ENCODE assay signal across 29 mouse cellular contexts in the genomic region with DNA sequence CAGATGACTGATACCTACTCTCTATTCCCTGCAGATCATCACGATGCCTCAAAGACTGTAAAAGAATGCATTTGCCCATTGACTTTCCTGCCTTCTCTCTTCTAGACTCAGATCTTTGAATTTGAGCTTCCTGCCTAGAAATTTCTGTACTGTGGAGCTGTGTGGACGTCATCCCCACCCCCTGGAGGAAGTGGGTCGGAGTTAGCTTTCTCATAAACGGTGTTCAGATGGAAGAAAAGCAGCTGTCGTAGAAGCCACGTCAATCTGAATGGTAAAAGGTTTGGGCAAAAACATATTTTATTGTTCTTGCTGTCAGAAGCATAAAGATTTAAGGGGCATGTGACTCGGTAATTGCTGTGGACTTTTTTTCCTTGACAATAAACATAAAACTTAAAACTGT.
DNase-seq lines count a peak whose midpoint lies in the region; ATAC-seq and TF ChIP-seq lines count a peak whose summit lies in the region.
"Had no signal": no experiment of that assay in that cellular context is flagged by ENCODE, and none has a peak within 500 bp of the region (broad histone marks: within the 10 kb centered on the region; RNA-seq: fewer than 3 reads in every experiment).

No protein-coding gene starts in this region.

- TF ChIP-seq CTCF in thymus, adult 2 months (IDR thresholded peaks at IDR 0.05; ENCODE audit: borderline replicate concordance, control insufficient read depth, extremely low read depth, insufficient read depth, low read length, poor library complexity): no peak

- H3K36me3 ChIP-seq in thymus, adult 2 months (ENCODE audit: control insufficient read depth, insufficient read depth, low read length): no peaks in the 10 kb centered on the region
- H3K36me3 ChIP-seq: heart, embryonic 10.5 days; heart, embryonic 15.5 days; intestine, embryonic 15.5 days; liver, embryonic 13.5 days; lung, embryonic 15.5 days; midbrain, embryonic 10.5 days; neural tube, embryonic 12.5 days had no signal

- ATAC-seq in erythroblast, adult 5-6 weeks (replicated peaks; ENCODE audit: low FRiP score, poor library complexity, severe bottlenecking): no peak
- ATAC-seq: forebrain, embryonic 13.5 days; hindbrain, embryonic 16.5 days; intestine, embryonic 15.5 days; midbrain, embryonic 16.5 days had no signal

- WGBS in thymus, adult 2 months: 4% methylated on average over 7 of the region's 7 CpGs

- 0 out of 2 replicates have a peak overlapping the region, but pooled peaks have one; percentile 20 for H3K27ac ChIP-seq in thymus, adult 2 months (ENCODE audit: control insufficient read depth, insufficient read depth, low read length)
- H3K27ac ChIP-seq: forebrain, embryonic 13.5 days; heart, embryonic 10.5 days; heart, embryonic 15.5 days; intestine, embryonic 15.5 days; layer of hippocampus, adult 2 months; liver, embryonic 13.5 days; lung, embryonic 15.5 days; midbrain, embryonic 10.5 days; neural tube, embryonic 12.5 days; stomach, postnatal 0 days had no signal

- DNase-seq in kidney, postnatal 4 days: peak; percentile 36 to 62
- DNase-seq in kidney, adult 8-10 months: no peak
- peak; percentile 55 to 70 for DNase-seq in CD8-positive naive resting alpha-beta T cell, adult 2 months (ENCODE audit: low read depth in 2 of 2, low spot score in 2 of 2)
- DNase-seq in thymus, adult 2 months: peak; percentile 40
- DNase-seq in thymus, postnatal 36 days: peak; percentile 37 to 44
- no peak for DNase-seq in Muller cell, postnatal 12 days (ENCODE audit: inconsistent ontology term)
- no peak for DNase-seq in left cerebral cortex, adult 8-10 months (ENCODE audit: low spot score in 2 of 2)
- DNase-seq: adrenal gland, adult 8-10 months; B cell, adult 2 months; cerebellum, adult 2 months; cerebellum, postnatal 14 days; gastrocnemius, postnatal 14 days; kidney, adult 9 months; left cerebral cortex, postnatal 4 days; liver, embryonic 13.5 days; right cerebral cortex, adult 18-20 months; spleen, adult 18-20 months had no signal

- no peaks in the 10 kb centered on the region for H3K27me3 ChIP-seq in thymus, adult 2 months (ENCODE audit: control insufficient read depth, insufficient read depth, low read length)
- H3K27me3 ChIP-seq: forebrain, embryonic 13.5 days; heart, embryonic 15.5 days; intestine, embryonic 15.5 days; liver, embryonic 13.5 days; lung, embryonic 15.5 days; neural tube, embryonic 12.5 days had no signal

- H3K4me3 ChIP-seq in thymus, adult 2 months (ENCODE audit: control insufficient read depth, insufficient read depth, low read length): no peak overlapping the region
- H3K4me3 ChIP-seq: forebrain, embryonic 13.5 days; heart, embryonic 10.5 days; heart, embryonic 15.5 days; intestine, embryonic 15.5 days; layer of hippocampus, adult 2 months; liver, embryonic 13.5 days; lung, embryonic 15.5 days; midbrain, embryonic 10.5 days; neural tube, embryonic 12.5 days had no signal

- H3K4me1 ChIP-seq in thymus, adult 2 months (replicated peaks; ENCODE audit: control insufficient read depth, insufficient read depth, low read length): peaks cover 9% of the 10 kb centered on the region
- H3K4me1 ChIP-seq: heart, embryonic 10.5 days; heart, embryonic 15.5 days; intestine, embryonic 15.5 days; liver, embryonic 13.5 days; lung, embryonic 15.5 days; midbrain, embryonic 10.5 days; neural tube, embryonic 12.5 days had no signal

- no peak for TF ChIP-seq POLR2A in thymus, adult 2 months (IDR thresholded peaks at IDR 0.05; ENCODE audit: control insufficient read depth, extremely low read depth, insufficient read depth, low read length, poor library complexity)

Comparison
In these comparisons a context has a peak if more than half of its experiments do, and no peak if none do; other contexts are left out.
1. DNase-seq: peak in kidney, postnatal 4 days (2 of 2), CD8-positive naive resting alpha-beta T cell, adult 2 months (2 of 2), thymus, adult 2 months (single experiment) and thymus, postnatal 36 days (2 of 2); none in kidney, adult 8-10 months (0 of 2), Muller cell, postnatal 12 days (single experiment) and left cerebral cortex, adult 8-10 months (0 of 2).